In the genomic region with DNA sequence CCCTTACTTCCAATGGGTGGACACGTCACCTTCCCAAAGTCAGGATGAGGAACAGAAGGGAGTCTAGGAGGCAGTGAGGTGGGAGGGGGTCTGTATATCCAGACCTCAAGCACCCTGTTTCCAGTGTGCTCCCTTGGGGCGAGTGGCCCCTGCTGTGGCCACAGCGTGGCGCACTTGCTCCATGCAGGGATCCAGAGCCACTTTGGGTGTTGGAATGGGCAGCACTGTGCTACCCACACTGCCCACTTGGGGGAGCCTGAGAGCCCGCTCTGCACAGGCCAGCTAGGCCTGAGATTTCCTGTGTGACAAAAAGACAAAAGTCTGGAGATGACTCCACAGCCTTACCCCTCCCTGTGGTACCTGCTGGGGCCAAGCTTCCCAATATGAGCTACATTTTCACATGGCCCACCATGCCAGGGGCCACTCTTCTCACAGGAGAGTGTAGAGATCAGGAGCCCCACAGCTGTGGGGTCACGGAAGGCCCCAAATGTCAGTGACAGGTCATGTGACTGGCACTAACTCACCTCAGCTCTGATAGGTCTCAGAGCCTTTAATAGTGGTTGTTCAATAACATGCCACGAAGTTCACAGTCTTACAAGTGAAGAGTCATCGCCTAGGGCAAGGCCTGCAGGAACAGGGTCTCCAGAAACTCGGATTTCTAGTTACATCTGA, we compare ENCODE assay signal across 8 mouse cellular contexts. TPM values are rescaled to one million over a fixed set of nuclear protein-coding genes. Genes with fewer than 3 reads are reported as not detected.
A peak's percentile ranks its signal among the peaks of the same experiment; 100 is the strongest.
DNase-seq lines count a peak whose midpoint lies in the region; ATAC-seq and TF ChIP-seq lines count a peak whose summit lies in the region.

No protein-coding gene starts in this region.

- H3K36me3 ChIP-seq in embryonic facial prominence, embryonic 15.5 days = no peaks in the 10 kb centered on the region; the same call in 1 of the 2 replicates
- no peaks in the 10 kb centered on the region for H3K36me3 ChIP-seq in heart, embryonic 10.5 days
- H3K36me3 ChIP-seq in kidney, embryonic 15.5 days = 0 out of 2 replicates have a peak, but pooled peaks cover under 1% of the 10 kb centered on the region
- no peaks in the 10 kb centered on the region for H3K36me3 ChIP-seq in limb, embryonic 15.5 days

- WGBS in bone marrow, adult 2 months = 36% methylated on average over 9 of the region's 9 CpGs
- 34% methylated on average over 9 of the region's 9 CpGs for WGBS in embryonic facial prominence, embryonic 15.5 days
- WGBS in heart, embryonic 10.5 days = 34% methylated on average over 9 of the region's 9 CpGs
- WGBS in kidney, embryonic 15.5 days = 25% methylated on average over 9 of the region's 9 CpGs
- 33% methylated on average over 9 of the region's 9 CpGs for WGBS in limb, embryonic 15.5 days

- peaks cover 2% of the 10 kb centered on the region; the same call in 1 of the 2 replicates for H3K4me1 ChIP-seq in bone marrow, adult 2 months (ENCODE audit: control insufficient read depth, insufficient read depth, low read length)
- no peaks in the 10 kb centered on the region for H3K4me1 ChIP-seq in embryonic facial prominence, embryonic 15.5 days
- H3K4me1 ChIP-seq in heart, embryonic 10.5 days = no peaks in the 10 kb centered on the region
- H3K4me1 ChIP-seq in kidney, embryonic 15.5 days = peaks cover 20% of the 10 kb centered on the region
- no peaks in the 10 kb centered on the region for H3K4me1 ChIP-seq in limb, embryonic 15.5 days

- no peak overlapping the region for H3K27ac ChIP-seq in bone marrow, adult 2 months (ENCODE audit: control insufficient read depth, insufficient read depth, low read depth, low read length, poor library complexity)
- no peak overlapping the region for H3K27ac ChIP-seq in embryonic facial prominence, embryonic 15.5 days (replicated peaks)
- H3K27ac ChIP-seq in heart, embryonic 10.5 days = no peak overlapping the region
- no peak overlapping the region for H3K27ac ChIP-seq in kidney, embryonic 15.5 days
- no peak overlapping the region for H3K27ac ChIP-seq in limb, embryonic 15.5 days

- no peak overlapping the region for H3K4me2 ChIP-seq in embryonic facial prominence, embryonic 15.5 days (replicated peaks)
- no peak overlapping the region for H3K4me2 ChIP-seq in kidney, embryonic 15.5 days
- H3K4me2 ChIP-seq in limb, embryonic 15.5 days = no peak overlapping the region

- peak; percentile 67; the same call in 1 of the 2 replicates for ATAC-seq in embryonic facial prominence, embryonic 15.5 days (ENCODE audit: insufficient number of reproducible peaks, low FRiP score, low TSS enrichment, low read depth)
- ATAC-seq in kidney, embryonic 15.5 days (replicated peaks; ENCODE audit: low FRiP score) = peak; percentile 80
- ATAC-seq in limb, embryonic 15.5 days (ENCODE audit: insufficient number of reproducible peaks, low FRiP score, low TSS enrichment, low read depth) = peak; percentile 64
- peak; percentile 91 for ATAC-seq in monocyte, adult 5-6 weeks (replicated peaks; ENCODE audit: insufficient number of reproducible peaks, low FRiP score, low TSS enrichment, poor library complexity, severe bottlenecking)

- no peaks in the 10 kb centered on the region for H3K9me3 ChIP-seq in embryonic facial prominence, embryonic 15.5 days (replicated peaks)
- H3K9me3 ChIP-seq in heart, embryonic 10.5 days = no peaks in the 10 kb centered on the region
- no peaks in the 10 kb centered on the region for H3K9me3 ChIP-seq in kidney, embryonic 15.5 days (replicated peaks)
- H3K9me3 ChIP-seq in limb, embryonic 15.5 days = no peaks in the 10 kb centered on the region

- peaks cover 26% of the 10 kb centered on the region for H3K27me3 ChIP-seq in embryonic facial prominence, embryonic 15.5 days
- peaks cover 48% of the 10 kb centered on the region for H3K27me3 ChIP-seq in heart, embryonic 10.5 days (ENCODE audit: insufficient read depth, poor library complexity, severe bottlenecking)
- peaks cover 26% of the 10 kb centered on the region for H3K27me3 ChIP-seq in kidney, embryonic 15.5 days
- H3K27me3 ChIP-seq in limb, embryonic 15.5 days = peaks cover 43% of the 10 kb centered on the region

- TF ChIP-seq POLR2A in bone marrow, adult 2 months (IDR thresholded peaks at IDR 0.05; ENCODE audit: borderline replicate concordance, control insufficient read depth, low read depth, low read length) = no peak

- peak; percentile 86 for DNase-seq in A20 (ENCODE audit: low read depth, low spot score)
- peak; percentile 92 for DNase-seq in heart, embryonic 10.5 days (ENCODE audit: low spot score)
- peak; percentile 80 to 81 for DNase-seq in spleen, postnatal 36 days (ENCODE audit: low spot score in 2 of 2)

- H3K4me3 ChIP-seq in bone marrow, adult 2 months (replicated peaks; ENCODE audit: control insufficient read depth, low read depth, low read length) = no peak overlapping the region
- no peak overlapping the region for H3K4me3 ChIP-seq in embryonic facial prominence, embryonic 15.5 days (replicated peaks)
- no peak overlapping the region for H3K4me3 ChIP-seq in heart, embryonic 10.5 days
- no peak overlapping the region for H3K4me3 ChIP-seq in kidney, embryonic 15.5 days (replicated peaks)
- no peak overlapping the region for H3K4me3 ChIP-seq in limb, embryonic 15.5 days

- peak; percentile 100 for TF ChIP-seq CTCF in bone marrow, adult 2 months (IDR thresholded peaks at IDR 0.05; ENCODE audit: control insufficient read depth, insufficient read depth, low read length)

- no peak overlapping the region for H3K9ac ChIP-seq in embryonic facial prominence, embryonic 15.5 days
- H3K9ac ChIP-seq in kidney, embryonic 15.5 days = no peak overlapping the region
- H3K9ac ChIP-seq in limb, embryonic 15.5 days = no peak overlapping the region

RNA-seq across cellular contexts. Expression of a gene that starts 20.1 kb away (rescaled TPM):
- polyA plus RNA-seq in bone marrow, adult 2 months (2011; ENCODE audit: insufficient read depth, insufficient read length, low replicate concordance, missing spikeins) = 8.1 and 14.9 TPM in 2 replicates
- polyA plus RNA-seq in embryonic facial prominence, embryonic 15.5 days (2015; fragmentation: Nextera tagmentation; extraction: Ambion mirVana) = 26.3 and 29.8 TPM in 2 replicates
- polyA plus RNA-seq in heart, embryonic 10.5 days (2016; fragmentation: Nextera tagmentation; extraction: Ambion mirVana) = 35.4 and 43.6 TPM in 2 replicates
- polyA plus RNA-seq in kidney, embryonic 15.5 days (2015; fragmentation: Nextera tagmentation; extraction: Ambion mirVana) = 32.4 and 32.5 TPM in 2 replicates
- polyA plus RNA-seq in limb, embryonic 15.5 days (2015; fragmentation: Nextera tagmentation; extraction: Ambion mirVana) = 31.2 and 34.5 TPM in 2 replicates
- total RNA-seq in monocyte, adult 5-6 weeks (2017) = 13.0 to 27.7 TPM (median 26.6 TPM) in 3 replicates

RNA-seq across cellular contexts. Expression of a gene that starts 27.5 kb away (rescaled TPM):
- 104 and 151 TPM in 2 replicates for polyA plus RNA-seq in bone marrow, adult 2 months (2011; ENCODE audit: insufficient read depth, insufficient read length, low replicate concordance, missing spikeins)
- polyA plus RNA-seq in embryonic facial prominence, embryonic 15.5 days (2015; fragmentation: Nextera tagmentation; extraction: Ambion mirVana) = 434 and 496 TPM in 2 replicates
- polyA plus RNA-seq in heart, embryonic 10.5 days (2016; fragmentation: Nextera tagmentation; extraction: Ambion mirVana) = 861 and 988 TPM in 2 replicates
- 599 and 609 TPM in 2 replicates for polyA plus RNA-seq in kidney, embryonic 15.5 days (2015; fragmentation: Nextera tagmentation; extraction: Ambion mirVana)
- 426 and 467 TPM in 2 replicates for polyA plus RNA-seq in limb, embryonic 15.5 days (2015; fragmentation: Nextera tagmentation; extraction: Ambion mirVana)
- total RNA-seq in monocyte, adult 5-6 weeks (2017) = 117 to 199 TPM (median 156 TPM) in 3 replicates

RNA-seq across cellular contexts. Expression of a gene that starts 30.1 kb away (rescaled TPM):
- polyA plus RNA-seq in bone marrow, adult 2 months (2011; ENCODE audit: insufficient read depth, insufficient read length, low replicate concordance, missing spikeins) = 9.8 TPM in 1 of 2 replicates, not detected in the other
- polyA plus RNA-seq in embryonic facial prominence, embryonic 15.5 days (2015; fragmentation: Nextera tagmentation; extraction: Ambion mirVana) = 1.3 TPM in 2 replicates
- polyA plus RNA-seq in heart, embryonic 10.5 days (2016; fragmentation: Nextera tagmentation; extraction: Ambion mirVana) = not detected in 2 replicates
- polyA plus RNA-seq in kidney, embryonic 15.5 days (2015; fragmentation: Nextera tagmentation; extraction: Ambion mirVana) = not detected in 2 replicates
- not detected in 2 replicates for polyA plus RNA-seq in limb, embryonic 15.5 days (2015; fragmentation: Nextera tagmentation; extraction: Ambion mirVana)
- not detected in 3 replicates for total RNA-seq in monocyte, adult 5-6 weeks (2017)

RNA-seq across cellular contexts. Expression of a gene that starts 37.1 kb away (rescaled TPM):
- polyA plus RNA-seq in bone marrow, adult 2 months (2011; ENCODE audit: insufficient read depth, insufficient read length, low replicate concordance, missing spikeins) = 0.54 and 1.3 TPM in 2 replicates
- 0.41 and 0.56 TPM in 2 replicates for polyA plus RNA-seq in embryonic facial prominence, embryonic 15.5 days (2015; fragmentation: Nextera tagmentation; extraction: Ambion mirVana)
- 1.0 and 1.9 TPM in 2 replicates for polyA plus RNA-seq in heart, embryonic 10.5 days (2016; fragmentation: Nextera tagmentation; extraction: Ambion mirVana)
- 1.1 and 1.3 TPM in 2 replicates for polyA plus RNA-seq in kidney, embryonic 15.5 days (2015; fragmentation: Nextera tagmentation; extraction: Ambion mirVana)
- polyA plus RNA-seq in limb, embryonic 15.5 days (2015; fragmentation: Nextera tagmentation; extraction: Ambion mirVana) = 0.35 and 0.42 TPM in 2 replicates
- total RNA-seq in monocyte, adult 5-6 weeks (2017) = 1.4 to 2.1 TPM (median 1.8 TPM) in 3 replicates
